ENCODE assay signal across 8 mouse cellular contexts in genomic region chr7:74457347-74457975, GRCm38 (mm10).
DNase-seq lines count a peak whose midpoint lies in the region; TF ChIP-seq lines count a peak whose summit lies in the region.

No protein-coding gene starts in this region.

- WGBS in lung, adult 2 months, result 57% methylated on average over 5 of the region's 5 CpGs

- no peak for TF ChIP-seq CTCF in lung, adult 2 months (IDR thresholded peaks at IDR 0.05; ENCODE audit: insufficient read depth, low read length)

- H3K4me3 ChIP-seq in lung, adult 2 months (replicated peaks; ENCODE audit: extremely low read depth, low read depth, low read length), result no peak overlapping the region

- no peak for TF ChIP-seq POLR2A in lung, adult 2 months (IDR thresholded peaks at IDR 0.05; ENCODE audit: borderline replicate concordance, extremely low read depth, low read depth, low read length)

- intact Hi-C loops in gastrocnemius, postnatal 36 days (cut with DNase I), result no loop called here

- peak; percentile 29 for DNase-seq in adrenal gland, adult 2 months
- DNase-seq in adrenal gland, postnatal 4 days (ENCODE audit: low spot score in 2 of 2), result no peak
- peak; percentile 81 for DNase-seq in NIH3T3 (ENCODE audit: low read depth)
- peak; percentile 51 to 57 for DNase-seq in gastrocnemius, postnatal 36 days
- peak; percentile 25 for DNase-seq in lung, adult 2 months
- no peak for DNase-seq in kidney, postnatal 4 days
- no peak for DNase-seq in embryo, embryonic 10 days (ENCODE audit: low spot score)
- no peak for DNase-seq in yolk sac, embryonic 10.5 days (ENCODE audit: low spot score)

- H3K4me1 ChIP-seq in lung, adult 2 months (ENCODE audit: control insufficient read depth, insufficient read depth, low read length), result peaks cover 17% of the 10 kb centered on the region

Comparison
In these comparisons a context has a peak if more than half of its experiments do, and no peak if none do; other contexts are left out.
1. DNase-seq: peak in adrenal gland, adult 2 months (single experiment), NIH3T3 (single experiment), gastrocnemius, postnatal 36 days (2 of 2) and lung, adult 2 months (single experiment); none in adrenal gland, postnatal 4 days (0 of 2), kidney, postnatal 4 days (0 of 2), embryo, embryonic 10 days (single experiment) and yolk sac, embryonic 10.5 days (single experiment).